Comparison of ENCODE assay signal across 8 mouse cellular contexts in genomic region chr7:143008996-143009665, GRCm38 (mm10). TPM values are rescaled to one million over a fixed set of nuclear protein-coding genes. Genes with fewer than 3 reads are reported as not detected.
DNase-seq lines count a peak whose midpoint lies in the region; TF ChIP-seq lines count a peak whose summit lies in the region.

No protein-coding gene starts in this region.

- DNase-seq in thymus, postnatal 36 days, result peak; percentile 27 to 31
- no peak for DNase-seq in thymus, postnatal 0 days (ENCODE audit: low spot score)
- peak; percentile 68 to 71 for DNase-seq in heart, adult 18-20 months
- peak; percentile 37 for DNase-seq in kidney, adult 11 months
- DNase-seq in lung, adult 2 months, result no peak
- DNase-seq in frontal cortex, adult 2 months (ENCODE audit: extremely low spot score in 1 of 2, low spot score in 1 of 2), result no peak
- DNase-seq in adrenal gland, postnatal 10 days, result no peak
- DNase-seq in layer of hippocampus, postnatal 25 days (ENCODE audit: extremely low spot score in 1 of 2, low spot score in 1 of 2), result no peak

- no peak for TF ChIP-seq CTCF in lung, adult 2 months (IDR thresholded peaks at IDR 0.05; ENCODE audit: insufficient read depth, low read length)

- no peak overlapping the region for H3K4me3 ChIP-seq in lung, adult 2 months (replicated peaks; ENCODE audit: extremely low read depth, low read depth, low read length)

- peaks cover 28% of the 10 kb centered on the region for H3K4me1 ChIP-seq in lung, adult 2 months (ENCODE audit: control insufficient read depth, insufficient read depth, low read length)

- 18% methylated on average over 4 of the region's 4 CpGs for WGBS in lung, adult 2 months

- 0 out of 2 replicates have a peak, but pooled peaks have one; percentile 17 for TF ChIP-seq POLR2A in lung, adult 2 months (IDR thresholded peaks at IDR 0.05; ENCODE audit: borderline replicate concordance, extremely low read depth, low read depth, low read length)

RNA-seq across cellular contexts. Expression of gene Tspan32, which starts 4.3 kb away (rescaled TPM):
- 44.5 and 58.2 TPM in 2 replicates for polyA plus RNA-seq in thymus, postnatal 0 days (2015; fragmentation: Nextera tagmentation; extraction: Ambion mirVana)
- total RNA-seq in heart, adult 18-20 months (2021), result 1 to 10 TPM in 1 of 2 experiments, under 1 TPM in 1; 0.69 to 2.6 TPM
- polyA plus RNA-seq in lung, adult 2 months (2012; rRNA removed), result 7.7 and 11.5 TPM in 2 replicates
- 0.34 and 0.36 TPM in 2 replicates for polyA plus RNA-seq in frontal cortex, adult 2 months (2012; rRNA removed)
- 1 to 10 TPM; 2.2 to 3.4 TPM for total RNA-seq in adrenal gland, postnatal 10 days (2021)
- total RNA-seq in layer of hippocampus, postnatal 25 days (2021), result not detected

RNA-seq across cellular contexts. Expression of gene Ascl2, which starts 40.1 kb away (rescaled TPM):
- polyA plus RNA-seq in thymus, postnatal 0 days (2015; fragmentation: Nextera tagmentation; extraction: Ambion mirVana), result 2.9 and 3.1 TPM in 2 replicates
- total RNA-seq in heart, adult 18-20 months (2021), result not detected
- polyA plus RNA-seq in lung, adult 2 months (2012; rRNA removed), result 0.96 and 1.2 TPM in 2 replicates
- 0.90 and 1.3 TPM in 2 replicates for polyA plus RNA-seq in frontal cortex, adult 2 months (2012; rRNA removed)
- under 1 TPM in 1 of 2 experiments, not detected in 1; 0.24 TPM for total RNA-seq in adrenal gland, postnatal 10 days (2021)
- total RNA-seq in layer of hippocampus, postnatal 25 days (2021), result under 1 TPM; 0.22 to 0.31 TPM

RNA-seq across cellular contexts. Expression of gene Cd81, which starts 43.4 kb away (rescaled TPM):
- 228 and 233 TPM in 2 replicates for polyA plus RNA-seq in thymus, postnatal 0 days (2015; fragmentation: Nextera tagmentation; extraction: Ambion mirVana)
- total RNA-seq in heart, adult 18-20 months (2021), result 100 to 1,000 TPM; 410 to 413 TPM
- polyA plus RNA-seq in lung, adult 2 months (2012; rRNA removed), result 575 and 614 TPM in 2 replicates
- polyA plus RNA-seq in frontal cortex, adult 2 months (2012; rRNA removed), result 516 and 607 TPM in 2 replicates
- 100 to 1,000 TPM; 499 to 511 TPM for total RNA-seq in adrenal gland, postnatal 10 days (2021)
- 100 to 1,000 TPM; 489 to 524 TPM for total RNA-seq in layer of hippocampus, postnatal 25 days (2021)

RNA-seq across cellular contexts. Expression of gene Tssc4, which starts 59.9 kb away (rescaled TPM):
- 68.5 and 72.3 TPM in 2 replicates for polyA plus RNA-seq in thymus, postnatal 0 days (2015; fragmentation: Nextera tagmentation; extraction: Ambion mirVana)
- total RNA-seq in heart, adult 18-20 months (2021), result 10 to 100 TPM; 13.1 to 14.9 TPM
- 83.1 and 85.1 TPM in 2 replicates for polyA plus RNA-seq in lung, adult 2 months (2012; rRNA removed)
- polyA plus RNA-seq in frontal cortex, adult 2 months (2012; rRNA removed), result 68.2 and 74.2 TPM in 2 replicates
- total RNA-seq in adrenal gland, postnatal 10 days (2021), result 10 to 100 TPM; 26.9 to 31.2 TPM
- total RNA-seq in layer of hippocampus, postnatal 25 days (2021), result 10 to 100 TPM; 47.0 to 50.4 TPM

Comparison
In these comparisons a context has a peak if more than half of its experiments do, and no peak if none do; other contexts are left out.
1. DNase-seq: peak in thymus, postnatal 36 days (2 of 2), heart, adult 18-20 months (2 of 2) and kidney, adult 11 months (single experiment); none in thymus, postnatal 0 days (single experiment), lung, adult 2 months (single experiment), frontal cortex, adult 2 months (0 of 2), adrenal gland, postnatal 10 days (single experiment) and layer of hippocampus, postnatal 25 days (0 of 2).